Mouse (Mus musculus) thymus, adult 18-20 months (tissue): ENCODE results near the gene Sirt1.
A peak's percentile ranks its signal among the peaks of the same experiment; 100 is the strongest.
"Not testable (repeated sequence)": the region's sequence is repeated elsewhere in the genome, so short reads cannot be mapped to it uniquely, and the experiment has no call there.

Experiments used
- DNase-seq, 2 experiments: peaks; one replicate each; pipeline ENCODE4 v3.0.0; 2022; ENCODE audit warnings: mixed read lengths in 2 of 2

Sirt1 gene

GRCm38 (mm10) chr10:63381498-63382280 lies at the start of gene Sirt1:
Gene Sirt1, minus strand, starts transcription at chr10:63381704.
- DNase-seq = peak; percentile 12 to 27

GRCm38 (mm10) chr10:63429785-63430305 lies 48.3 kb upstream of the Sirt1 start, which contains the start of gene Ctnna3:
Gene Ctnna3, plus strand, starts transcription at chr10:63430098.
- peak; percentile 85 to 93 for DNase-seq

- DNase-seq = peak; percentile 95 to 98
Observed at GRCm38 (mm10) chr10:63429380-63429779, 47.9 kb upstream of the Sirt1 start.

GRCm38 (mm10) chr10:63429023-63429340 lies 47.5 kb upstream of the Sirt1 start:
- no peak for DNase-seq

GRCm38 (mm10) chr10:63428243-63429022 lies 46.9 kb upstream of the Sirt1 start:
- peak; percentile 39 to 40 for DNase-seq

- no peak for DNase-seq
Observed at GRCm38 (mm10) chr10:63427146-63427545, 45.6 kb upstream of the Sirt1 start.

GRCm38 (mm10) chr10:63424475-63424814 lies 42.9 kb upstream of the Sirt1 start:
- peak in 1 of 2 experiments; percentile 29 for DNase-seq

GRCm38 (mm10) chr10:63423591-63424474 lies 42.3 kb upstream of the Sirt1 start:
- no peak for DNase-seq

GRCm38 (mm10) chr10:63422736-63422992 lies 41.2 kb upstream of the Sirt1 start:
- DNase-seq = no peak

- DNase-seq = peak in 1 of 2 experiments; percentile 26
Observed at GRCm38 (mm10) chr10:63421739-63422735, 40.5 kb upstream of the Sirt1 start, which contains the start of gene Gm7075. Gene Gm7075, minus strand, starts transcription at chr10:63421789.

GRCm38 (mm10) chr10:63417061-63417460 lies 35.6 kb upstream of the Sirt1 start:
- DNase-seq = no peak

- DNase-seq = no peak
Observed at GRCm38 (mm10) chr10:63415850-63416249, 34.3 kb upstream of the Sirt1 start.

- no peak for DNase-seq
Observed at GRCm38 (mm10) chr10:63415287-63415686, 33.8 kb upstream of the Sirt1 start.

- no peak for DNase-seq
Observed at GRCm38 (mm10) chr10:63412756-63413155, 31.3 kb upstream of the Sirt1 start.

- DNase-seq = not testable (repeated sequence)
Observed at GRCm38 (mm10) chr10:63411674-63412073, 30.2 kb upstream of the Sirt1 start.

GRCm38 (mm10) chr10:63410162-63410956 lies 28.9 kb upstream of the Sirt1 start:
- no peak for DNase-seq

GRCm38 (mm10) chr10:63403636-63404035 lies 22.1 kb upstream of the Sirt1 start:
- no peak for DNase-seq

GRCm38 (mm10) chr10:63402731-63403504 lies 21.4 kb upstream of the Sirt1 start:
- no peak for DNase-seq

GRCm38 (mm10) chr10:63396963-63397362 lies 15.5 kb upstream of the Sirt1 start:
- no peak for DNase-seq

- no peak for DNase-seq
Observed at GRCm38 (mm10) chr10:63388948-63389347, 7.4 kb upstream of the Sirt1 start.
